Mouse (Mus musculus): ENCODE results near the gene Pacrg. TPM values are rescaled to one million over a fixed set of nuclear protein-coding genes. Genes with fewer than 3 reads are reported as not detected.

Pacrg gene
- total RNA-seq, 2 experiments from 2014 or later = not detected

GRCm38 (mm10) chr17:10430831-10431230 is 409.3 kb downstream of the Pacrg start:
- ATAC-seq (replicated peaks; ENCODE audit: low FRiP score, poor library complexity, severe bottlenecking) = no peak

GRCm38 (mm10) chr17:10429406-10429805 is 410.7 kb downstream of the Pacrg start:
- no peak for ATAC-seq (replicated peaks; ENCODE audit: low FRiP score, poor library complexity, severe bottlenecking)

GRCm38 (mm10) chr17:10425311-10425710 is 414.8 kb downstream of the Pacrg start:
- no peak for ATAC-seq (replicated peaks; ENCODE audit: low FRiP score, poor library complexity, severe bottlenecking)

DNA sequence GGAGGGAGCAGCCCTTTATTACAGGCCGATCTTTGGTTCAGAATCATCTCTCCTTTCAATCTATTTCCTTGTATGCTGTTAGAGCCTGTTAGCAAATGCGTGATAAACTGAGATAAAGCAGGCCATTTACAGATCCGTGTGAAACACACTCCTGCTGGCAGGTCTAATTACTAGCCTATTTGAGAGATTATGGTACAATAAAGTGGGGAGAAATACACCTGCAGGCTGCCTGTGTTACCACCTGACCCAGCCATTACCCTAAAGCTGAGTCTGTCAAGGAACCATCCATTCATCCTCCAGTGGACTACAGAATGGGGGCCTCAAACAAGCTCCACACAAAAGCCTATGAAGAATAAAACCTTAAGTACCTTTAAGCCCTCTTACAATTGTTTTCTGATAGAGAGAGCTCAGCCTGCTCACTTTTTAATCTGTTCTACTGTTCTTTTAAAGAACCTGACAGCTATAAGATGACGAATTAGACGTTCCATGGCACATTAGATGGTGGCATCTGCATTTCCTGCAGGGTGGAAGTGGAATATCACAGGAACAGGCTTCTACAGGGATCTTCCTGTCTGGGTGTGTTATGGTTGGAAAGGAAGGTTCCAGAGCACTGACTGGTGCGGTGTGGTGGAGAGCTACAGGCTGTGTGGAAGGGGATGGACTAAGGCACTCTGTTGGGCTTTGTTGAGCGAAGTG is 422.4 kb downstream of the Pacrg start:
- ATAC-seq (replicated peaks; ENCODE audit: low FRiP score, poor library complexity, severe bottlenecking) = no peak

DNA sequence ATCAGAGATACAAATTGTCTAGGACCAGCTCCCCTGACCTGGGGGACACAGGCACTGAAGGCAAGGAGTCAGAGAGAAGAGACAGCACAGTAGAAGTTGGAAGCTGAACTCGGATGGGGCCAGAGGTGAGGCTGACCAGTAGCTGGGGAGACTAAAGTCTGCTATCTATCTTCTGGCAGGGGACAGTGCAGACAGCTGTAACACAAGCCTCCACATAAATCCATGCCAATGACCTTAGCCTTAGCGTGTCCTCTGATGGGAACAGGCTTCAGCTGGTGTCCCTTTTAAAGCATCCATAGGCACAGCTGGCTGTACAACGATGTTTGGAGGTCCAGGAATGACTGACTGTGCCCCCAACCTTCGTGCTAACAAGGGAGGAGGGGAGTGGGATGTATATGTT is 423.1 kb downstream of the Pacrg start:
- no peak for ATAC-seq (replicated peaks; ENCODE audit: low FRiP score, poor library complexity, severe bottlenecking)

DNA sequence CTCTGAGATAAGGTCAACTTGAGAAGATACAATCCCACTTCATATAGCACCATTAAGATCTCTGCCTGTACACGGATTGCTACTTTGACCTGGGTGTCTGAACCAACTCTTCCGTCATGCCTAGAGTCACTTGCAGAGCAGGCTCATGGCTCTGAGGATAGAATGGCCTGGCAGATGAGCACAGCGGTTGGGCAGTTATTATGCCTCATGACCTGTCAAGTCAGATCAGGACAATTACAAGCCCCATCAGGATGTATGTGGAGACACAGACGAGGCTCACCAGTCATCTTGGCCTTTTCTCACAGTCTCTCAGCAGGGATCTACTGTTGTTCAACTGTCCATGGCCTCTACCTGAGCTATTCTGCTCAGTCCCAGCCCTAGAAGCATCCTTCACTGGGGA is 424.0 kb downstream of the Pacrg start:
- no peak for ATAC-seq (replicated peaks; ENCODE audit: low FRiP score, poor library complexity, severe bottlenecking)

DNA sequence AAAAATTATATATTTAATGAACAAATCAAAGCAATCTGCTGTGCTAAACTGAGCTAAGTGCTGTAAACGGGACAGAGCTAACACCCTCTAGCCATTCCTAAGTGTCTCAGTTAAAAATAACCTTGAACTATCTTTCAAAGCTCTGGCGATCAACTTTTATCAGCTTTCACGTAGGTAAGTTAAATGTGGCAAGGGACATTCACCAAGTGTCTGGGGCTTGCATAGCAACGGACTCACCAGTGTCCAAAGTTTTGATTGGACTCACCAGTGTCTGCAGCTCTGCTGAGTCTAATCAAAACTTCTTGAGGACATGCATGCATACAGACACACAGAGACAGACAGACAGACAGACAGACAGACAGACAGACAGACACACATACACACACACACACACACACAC is 425.7 kb downstream of the Pacrg start:
- no peak for ATAC-seq (replicated peaks; ENCODE audit: low FRiP score, poor library complexity, severe bottlenecking)

DNA sequence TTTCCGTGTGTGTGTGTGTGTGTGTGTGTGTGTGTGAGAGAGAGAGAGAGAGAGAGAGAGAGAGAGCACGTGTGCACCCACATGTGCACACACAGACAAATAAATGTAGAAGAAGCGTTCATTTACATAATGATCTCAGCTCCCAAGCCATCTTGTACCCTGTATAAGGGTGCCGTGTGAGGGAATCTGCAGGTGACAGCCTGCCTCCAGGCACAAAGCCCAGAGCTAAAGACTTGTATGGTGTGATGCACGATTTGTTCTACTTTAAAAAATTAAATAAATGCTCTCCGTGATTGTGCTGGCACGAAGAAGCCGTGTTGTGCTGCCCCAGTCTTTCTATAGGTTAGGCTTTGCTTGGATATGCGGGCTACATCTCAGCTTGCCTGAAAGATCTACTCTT is 426.2 kb downstream of the Pacrg start:
- ATAC-seq (replicated peaks; ENCODE audit: low FRiP score, poor library complexity, severe bottlenecking) = no peak

DNA sequence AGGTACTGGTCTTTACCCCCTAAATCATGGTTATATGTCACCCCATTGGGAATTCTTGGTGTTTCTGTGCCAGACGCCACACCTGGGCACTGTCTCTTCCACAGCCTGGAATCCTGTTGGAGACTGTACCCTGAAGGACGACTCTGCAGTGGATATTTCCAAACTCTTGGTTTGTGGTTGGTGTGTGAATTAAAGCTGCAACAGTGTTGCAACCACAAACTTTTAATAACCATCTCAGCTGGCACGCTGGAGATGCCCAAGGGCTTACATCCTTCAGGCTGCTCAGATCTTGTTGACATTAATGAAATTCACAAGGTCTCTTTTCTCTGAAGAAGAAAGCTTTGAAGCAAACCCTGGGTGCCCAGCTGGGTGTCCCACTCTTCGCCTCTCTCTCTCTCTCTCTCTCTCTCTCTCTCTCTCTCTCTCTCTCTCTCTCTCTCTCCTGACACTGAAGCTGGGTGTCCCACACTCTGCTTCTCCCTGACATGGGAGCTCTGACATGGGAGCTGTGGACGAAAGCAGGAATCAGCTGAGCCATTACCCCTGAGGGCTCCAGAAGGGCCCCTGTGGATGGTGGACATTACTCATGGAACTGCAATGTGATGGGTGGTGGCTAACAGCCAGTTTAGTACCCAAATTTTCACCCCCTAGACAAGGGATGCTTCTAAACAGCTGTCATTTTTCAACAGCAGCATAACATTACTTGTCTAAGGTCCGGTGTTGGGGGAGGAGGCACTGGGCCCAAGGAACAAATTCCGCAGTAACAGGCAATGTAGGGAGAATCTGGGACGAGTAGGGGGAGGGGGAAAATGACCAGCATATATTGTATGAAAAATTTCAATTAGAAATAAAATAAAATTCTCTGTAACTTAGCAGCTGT is 429.3 kb downstream of the Pacrg start:
- ATAC-seq (replicated peaks; ENCODE audit: low FRiP score, poor library complexity, severe bottlenecking) = no peak

DNA sequence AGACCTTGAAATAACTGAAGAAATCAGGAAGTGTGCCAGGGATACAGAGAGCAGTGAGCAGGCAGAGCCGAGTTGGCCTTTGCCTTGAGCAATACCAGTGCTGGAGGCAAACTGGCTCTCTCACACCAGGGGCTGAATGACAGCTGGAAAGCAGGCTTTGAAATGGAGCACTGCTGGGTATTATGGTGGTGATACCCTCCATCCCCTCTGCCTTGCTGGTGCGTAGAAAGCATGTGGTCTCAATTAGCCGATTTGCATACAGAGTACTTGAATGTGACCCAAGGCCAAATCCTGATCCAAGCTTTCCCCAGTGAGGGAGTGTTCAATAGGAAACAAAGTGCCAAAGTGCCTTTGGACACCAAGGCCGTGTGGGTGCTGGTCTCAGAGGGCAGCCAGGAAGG is 431.4 kb downstream of the Pacrg start:
- no peak for ATAC-seq (replicated peaks; ENCODE audit: low FRiP score, poor library complexity, severe bottlenecking)

DNA sequence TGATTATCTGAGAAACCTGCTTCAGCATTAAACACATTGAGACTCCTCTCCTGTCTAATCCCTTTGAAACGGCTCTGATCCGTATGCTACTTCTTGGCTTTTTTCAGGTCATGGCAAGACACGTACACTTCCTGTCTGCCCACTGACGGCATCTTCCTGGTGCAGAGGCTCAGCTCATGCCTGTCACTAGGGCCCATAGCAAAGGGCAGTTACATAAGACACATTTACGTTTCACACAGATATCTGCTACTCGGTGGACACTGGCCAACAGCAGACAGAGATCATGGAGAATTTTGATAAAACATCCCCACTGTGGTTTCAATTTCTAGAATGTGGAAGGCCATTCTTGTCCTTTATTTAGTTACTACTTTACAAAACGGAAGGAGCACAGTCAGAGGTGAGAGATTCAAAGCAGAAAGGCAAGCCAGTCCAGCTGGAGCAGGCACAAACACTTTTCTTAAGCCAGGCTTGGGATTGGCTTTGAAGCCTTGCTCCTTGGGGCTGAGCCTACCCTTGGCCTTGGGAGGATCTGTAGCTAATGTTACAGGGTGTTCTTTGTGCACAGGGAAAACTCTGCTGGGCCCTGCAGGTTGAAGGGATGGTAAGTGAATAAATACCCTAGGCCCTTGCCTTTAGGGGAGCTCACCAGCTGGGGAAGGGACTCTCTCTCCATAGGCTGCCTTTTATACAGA is 432.9 kb downstream of the Pacrg start:
- ATAC-seq (replicated peaks; ENCODE audit: low FRiP score, poor library complexity, severe bottlenecking) = no peak

GRCm38 (mm10) chr17:10406311-10406710 is 433.8 kb downstream of the Pacrg start:
- no peak for ATAC-seq (replicated peaks; ENCODE audit: low FRiP score, poor library complexity, severe bottlenecking)

DNA sequence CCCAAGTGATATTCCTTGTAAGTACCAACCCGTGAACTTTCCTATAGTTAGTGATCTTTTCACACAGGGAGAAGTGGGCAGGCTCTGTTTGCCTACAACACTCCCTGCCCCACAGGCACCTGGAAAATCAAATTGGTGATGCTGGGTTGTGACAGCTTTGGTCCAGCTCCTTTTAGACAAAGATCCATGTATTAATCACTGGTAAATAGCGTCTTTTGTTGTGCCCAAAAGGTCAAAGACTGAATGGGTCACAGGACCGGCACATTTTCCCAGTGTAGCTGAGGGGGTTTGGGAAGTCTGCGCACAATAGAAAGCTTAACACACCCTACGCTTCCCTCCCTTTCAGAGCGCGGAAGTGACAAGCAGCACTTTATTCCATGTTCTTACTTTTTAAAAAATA is 434.2 kb downstream of the Pacrg start:
- no peak for ATAC-seq (replicated peaks; ENCODE audit: low FRiP score, poor library complexity, severe bottlenecking)

GRCm38 (mm10) chr17:10403186-10403585 is 436.9 kb downstream of the Pacrg start:
- no peak for ATAC-seq (replicated peaks; ENCODE audit: low FRiP score, poor library complexity, severe bottlenecking)

GRCm38 (mm10) chr17:10402064-10402640 is 438.0 kb downstream of the Pacrg start:
- no peak for ATAC-seq (replicated peaks; ENCODE audit: low FRiP score, poor library complexity, severe bottlenecking)

- ATAC-seq (replicated peaks; ENCODE audit: low FRiP score, poor library complexity, severe bottlenecking) = no peak
These were observed 438.6 kb downstream of the Pacrg start for GRCm38 (mm10) chr17:10401529-10401928.

GRCm38 (mm10) chr17:10399706-10400105 is 440.4 kb downstream of the Pacrg start:
- no peak for ATAC-seq (replicated peaks; ENCODE audit: low FRiP score, poor library complexity, severe bottlenecking)

DNA sequence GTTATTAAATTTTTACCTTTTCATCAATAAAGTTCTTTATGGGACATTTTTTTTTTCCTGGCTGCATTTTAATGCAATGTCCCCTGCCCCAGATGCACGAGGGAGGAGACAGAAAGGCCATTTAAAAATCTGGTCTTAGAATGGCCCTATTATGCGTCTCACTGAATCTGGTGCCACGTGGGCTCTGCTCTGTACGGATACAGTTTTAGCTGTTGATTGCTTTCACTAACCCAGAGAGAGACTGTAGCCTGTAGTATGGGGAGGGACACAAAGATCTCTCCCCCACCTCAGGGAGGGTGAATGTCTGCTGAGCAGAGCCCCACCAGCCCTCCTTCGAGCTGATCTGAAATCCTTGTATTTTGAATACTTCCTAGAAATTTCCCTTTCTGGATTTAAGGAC is 441.2 kb downstream of the Pacrg start:
- no peak for ATAC-seq (replicated peaks; ENCODE audit: low FRiP score, poor library complexity, severe bottlenecking)

GRCm38 (mm10) chr17:10397924-10398627 is 442.0 kb downstream of the Pacrg start:
- ATAC-seq (replicated peaks; ENCODE audit: low FRiP score, poor library complexity, severe bottlenecking) = no peak

DNA sequence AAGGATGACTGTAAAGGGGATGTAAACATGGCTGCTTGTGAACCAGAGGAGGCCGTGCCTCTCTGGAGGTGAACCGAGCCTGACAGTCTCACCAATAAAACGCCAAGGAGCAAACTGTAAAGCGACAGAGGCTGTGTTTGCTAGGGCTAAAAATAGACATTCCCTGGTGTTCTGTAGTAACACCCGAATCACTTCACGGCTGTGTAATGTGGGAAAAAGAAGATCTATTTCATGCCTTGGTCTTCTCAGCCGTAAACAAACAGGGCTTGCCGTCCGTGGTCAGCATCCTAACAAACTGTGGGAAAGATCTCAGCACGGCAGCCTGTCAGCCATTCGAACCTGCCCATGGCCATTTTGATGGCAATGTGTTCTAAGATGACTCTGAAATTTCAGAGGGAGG is 442.8 kb downstream of the Pacrg start:
- ATAC-seq (replicated peaks; ENCODE audit: low FRiP score, poor library complexity, severe bottlenecking) = no peak

All from erythroblast, adult 5-6 weeks (primary cell).